Mouse (Mus musculus): ENCODE results near the gene Hist1h3a. TPM values are rescaled to one million over a fixed set of nuclear protein-coding genes. Genes with fewer than 3 reads are reported as not detected.

The Hist1h3a gene
- polyA plus RNA-seq, 1 experiment from 2014 or later, result 11.9 TPM

GRCm38 (mm10) chr13:23765172-23765513 is 3.0 kb upstream of the Hist1h3a start:
- H3K9ac ChIP-seq (replicated peaks), result no peak overlapping the region
- WGBS, result 65% methylated on average over 1 of the region's 1 CpGs
- H3K4me3 ChIP-seq (replicated peaks), result peak overlapping the region; percentile 48; the same call in 1 of the 2 replicates
- no peaks in the 10 kb centered on the region for H3K27me3 ChIP-seq
- H3K27ac ChIP-seq, result peak overlapping the region; percentile 97; the same call in 1 of the 2 replicates
- no peaks in the 10 kb centered on the region for H3K9me3 ChIP-seq
- peak overlapping the region; percentile 85; the same call in 1 of the 2 replicates for H3K4me2 ChIP-seq
- H3K4me1 ChIP-seq (replicated peaks), result peaks cover 20% of the 10 kb centered on the region
- no peak for ATAC-seq (ENCODE audit: insufficient number of reproducible peaks, insufficient read depth, low FRiP score, low TSS enrichment, low read depth)
- H3K36me3 ChIP-seq, result no peaks in the 10 kb centered on the region

- 33% methylated on average over 11 of the region's 12 CpGs for WGBS
- peaks cover 25% of the 10 kb centered on the region for H3K4me1 ChIP-seq (replicated peaks)
- peak overlapping the region; percentile 85 for H3K4me2 ChIP-seq
Measured at GRCm38 (mm10) chr13:23764324-23765171, 2.4 kb upstream of the Hist1h3a start.

GRCm38 (mm10) chr13:23763586-23764323 is 1.6 kb upstream of the Hist1h3a start, which contains the start of gene Hist1h1a:
Gene Hist1h1a (plus strand): TSS chr13:23763666.
- Histone ChIP-seq H3K9me3 (no peaks in the 10 kb centered on the region), H3K27me3 (no peaks in the 10 kb centered on the region), H3K4me2 (peak within 1 kb of the TSS; percentile 85), H3K4me3 (replicated peaks) (peak within 1 kb of the TSS; percentile 48), H3K4me1 (replicated peaks) (peaks cover 25% of the 10 kb centered on the region), H3K9ac (replicated peaks) (peak within 1 kb of the TSS; percentile 79), H3K27ac (peak within 1 kb of the TSS; percentile 97), H3K36me3 (no peaks in the 10 kb centered on the region)
- peak; percentile 64 for ATAC-seq (ENCODE audit: insufficient number of reproducible peaks, insufficient read depth, low FRiP score, low TSS enrichment, low read depth)
- WGBS, result 3% methylated on average over 34 of the region's 34 CpGs

More at GRCm38 (mm10) chr13:23764324-23765171, 2.4 kb upstream of the Hist1h3a start:
- Histone ChIP-seq H3K4me3 (replicated peaks) (peak overlapping the region; percentile 48), H3K9ac (replicated peaks) (peak overlapping the region; percentile 79), H3K27me3 (no peaks in the 10 kb centered on the region), H3K27ac (peak overlapping the region; percentile 97), H3K36me3 (no peaks in the 10 kb centered on the region), H3K9me3 (no peaks in the 10 kb centered on the region)
- no peak for ATAC-seq (ENCODE audit: insufficient number of reproducible peaks, insufficient read depth, low FRiP score, low TSS enrichment, low read depth)

- WGBS, result under 1% methylated on average over 10 of the region's 10 CpGs
- peak overlapping the region; percentile 48 for H3K4me3 ChIP-seq (replicated peaks)
- H3K27me3 ChIP-seq, result no peaks in the 10 kb centered on the region
- H3K27ac ChIP-seq, result peak overlapping the region; percentile 97
- H3K4me1 ChIP-seq (replicated peaks), result peaks cover 25% of the 10 kb centered on the region
- H3K9me3 ChIP-seq, result no peaks in the 10 kb centered on the region
- H3K9ac ChIP-seq (replicated peaks), result peak overlapping the region; percentile 51; the same call in 1 of the 2 replicates
- no peaks in the 10 kb centered on the region for H3K36me3 ChIP-seq
- no peak for ATAC-seq (ENCODE audit: insufficient number of reproducible peaks, insufficient read depth, low FRiP score, low TSS enrichment, low read depth)
- peak overlapping the region; percentile 85 for H3K4me2 ChIP-seq
Measured at GRCm38 (mm10) chr13:23763242-23763585, 1.0 kb upstream of the Hist1h3a start.

- Histone ChIP-seq H3K4me3 (replicated peaks) (peak within 1 kb of the TSS; percentile 48), H3K27me3 (no peaks in the 10 kb centered on the region), H3K4me2 (peak within 1 kb of the TSS; percentile 85), H3K27ac (peak within 1 kb of the TSS; percentile 97), H3K9ac (replicated peaks) (peak within 1 kb of the TSS; percentile 71), H3K36me3 (no peaks in the 10 kb centered on the region), H3K9me3 (no peaks in the 10 kb centered on the region), H3K4me1 (replicated peaks) (peaks cover 30% of the 10 kb centered on the region)
- WGBS, result under 1% methylated on average over 69 of the region's 72 CpGs
- peak; percentile 73 for ATAC-seq (ENCODE audit: insufficient number of reproducible peaks, insufficient read depth, low FRiP score, low TSS enrichment, low read depth)
Measured at GRCm38 (mm10) chr13:23760972-23761864, 968 bp downstream of the Hist1h3a start, which contains the start of gene Hist1h4a. Gene Hist1h4a (minus strand): TSS chr13:23761230.

- ATAC-seq (ENCODE audit: insufficient number of reproducible peaks, insufficient read depth, low FRiP score, low TSS enrichment, low read depth), result no peak
- Histone ChIP-seq H3K4me3 (replicated peaks) (peak overlapping the region; percentile 48), H3K9me3 (no peaks in the 10 kb centered on the region), H3K27me3 (no peaks in the 10 kb centered on the region), H3K36me3 (no peaks in the 10 kb centered on the region), H3K9ac (replicated peaks) (peak overlapping the region; percentile 65), H3K4me2 (peak overlapping the region; percentile 85), H3K4me1 (replicated peaks) (peaks cover 30% of the 10 kb centered on the region), H3K27ac (peak overlapping the region; percentile 97)
- 1% methylated on average over 22 of the region's 27 CpGs for WGBS
Measured at GRCm38 (mm10) chr13:23760240-23760971, 1.8 kb downstream of the Hist1h3a start.

- H3K9ac ChIP-seq (replicated peaks), result peak overlapping the region; percentile 65; the same call in 1 of the 2 replicates
- WGBS, result 83% methylated on average over 1 of the region's 1 CpGs
- peak overlapping the region; percentile 97 for H3K27ac ChIP-seq
- H3K4me1 ChIP-seq (replicated peaks), result peaks cover 28% of the 10 kb centered on the region
- H3K4me2 ChIP-seq, result peak overlapping the region; percentile 85
- no peaks in the 10 kb centered on the region for H3K27me3 ChIP-seq
- no peaks in the 10 kb centered on the region for H3K36me3 ChIP-seq
- ATAC-seq (ENCODE audit: insufficient number of reproducible peaks, insufficient read depth, low FRiP score, low TSS enrichment, low read depth), result no peak
- H3K9me3 ChIP-seq, result no peaks in the 10 kb centered on the region
- peak overlapping the region; percentile 48 for H3K4me3 ChIP-seq (replicated peaks)
Measured at GRCm38 (mm10) chr13:23759916-23760239, 2.3 kb downstream of the Hist1h3a start.

- Histone ChIP-seq H3K36me3 (no peaks in the 10 kb centered on the region), H3K4me3 (replicated peaks) (no peak overlapping the region), H3K9me3 (no peaks in the 10 kb centered on the region), H3K27ac (no peak overlapping the region), H3K27me3 (no peaks in the 10 kb centered on the region), H3K4me2 (no peak overlapping the region), H3K9ac (replicated peaks) (no peak overlapping the region), H3K4me1 (replicated peaks) (peaks cover 22% of the 10 kb centered on the region)
- no peak for ATAC-seq (ENCODE audit: insufficient number of reproducible peaks, insufficient read depth, low FRiP score, low TSS enrichment, low read depth)
- 80% methylated on average over 3 of the region's 3 CpGs for WGBS
Measured at GRCm38 (mm10) chr13:23759251-23759771, 2.9 kb downstream of the Hist1h3a start.

GRCm38 (mm10) chr13:23757921-23758320 is 4.3 kb downstream of the Hist1h3a start:
- no peak for ATAC-seq (ENCODE audit: insufficient number of reproducible peaks, insufficient read depth, low FRiP score, low TSS enrichment, low read depth)
- H3K36me3 ChIP-seq, result no peaks in the 10 kb centered on the region
- no peaks in the 10 kb centered on the region for H3K9me3 ChIP-seq
- peak overlapping the region; percentile 78 for H3K27ac ChIP-seq
- H3K4me3 ChIP-seq (replicated peaks), result no peak overlapping the region
- H3K4me2 ChIP-seq, result peak overlapping the region; percentile 79
- WGBS, result 51% methylated on average over 3 of the region's 3 CpGs
- no peak overlapping the region for H3K9ac ChIP-seq (replicated peaks)
- H3K27me3 ChIP-seq, result no peaks in the 10 kb centered on the region
- H3K4me1 ChIP-seq (replicated peaks), result peaks cover 17% of the 10 kb centered on the region

GRCm38 (mm10) chr13:23757211-23757773 is 4.9 kb downstream of the Hist1h3a start:
- H3K9ac ChIP-seq (replicated peaks), result peak overlapping the region; percentile 65
- peaks cover 16% of the 10 kb centered on the region for H3K4me1 ChIP-seq (replicated peaks)
- peak overlapping the region; percentile 96 for H3K27ac ChIP-seq
- H3K4me3 ChIP-seq (replicated peaks), result peak overlapping the region; percentile 43
- peak; percentile 10; the same call in 1 of the 2 replicates for ATAC-seq (ENCODE audit: insufficient number of reproducible peaks, insufficient read depth, low FRiP score, low TSS enrichment, low read depth)
- H3K9me3 ChIP-seq, result no peaks in the 10 kb centered on the region
- WGBS, result 2% methylated on average over 17 of the region's 23 CpGs
- H3K27me3 ChIP-seq, result no peaks in the 10 kb centered on the region
- peak overlapping the region; percentile 79 for H3K4me2 ChIP-seq
- no peaks in the 10 kb centered on the region for H3K36me3 ChIP-seq
